Mouse (Mus musculus): ENCODE data around the gene 5530401A14Rik.

- TF ChIP-seq NELFE (IDR thresholded peaks at IDR 0.05; ENCODE audit: low read depth, low read length): no peak
- TF ChIP-seq MYB (IDR thresholded peaks at IDR 0.05; ENCODE audit: low read depth, low read length): no peak
- no peak for TF ChIP-seq GATA1 (IDR thresholded peaks at IDR 0.05; ENCODE audit: low read depth, low read length)
- no peak for TF ChIP-seq USF1 (IDR thresholded peaks at IDR 0.05; ENCODE audit: low read depth, low read length)
- TF ChIP-seq MAX (IDR thresholded peaks at IDR 0.05; ENCODE audit: low read length): no peak
- TF ChIP-seq POLR2A (IDR thresholded peaks at IDR 0.05; ENCODE audit: control insufficient read depth in 1 of 2, insufficient read depth in 1 of 2, low read depth in 1 of 2, low read length in 2 of 2, poor library complexity in 1 of 2): no peak
Observed at GRCm38 (mm10) chr11:81937516-81937915, 77.0 kb downstream of the 5530401A14Rik start.
